Mouse (Mus musculus): Measurements from ENCODE around the gene Polr2f.

DNA sequence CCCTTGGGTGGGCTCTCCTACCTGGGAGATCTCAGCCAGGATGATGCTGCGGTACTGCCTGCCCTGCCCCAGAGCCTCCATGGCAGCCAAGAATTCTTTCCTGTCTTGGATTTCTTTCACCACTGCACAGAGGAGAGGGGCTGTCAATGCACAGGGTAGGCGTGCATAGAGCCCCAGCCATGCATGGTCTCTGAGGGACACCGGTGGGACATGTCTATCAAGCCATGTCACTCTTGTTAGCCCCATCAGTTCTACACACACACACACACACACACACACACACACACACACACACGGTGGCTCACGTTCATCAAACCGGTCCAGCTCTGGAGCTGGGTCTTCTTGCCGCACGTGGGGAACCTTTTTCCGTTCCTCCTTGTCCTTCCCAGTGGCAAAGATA is 5.5 kb upstream of the Polr2f start:
- TF ChIP-seq CTCF (IDR thresholded peaks at IDR 0.05; ENCODE audit: extremely low read depth, insufficient read length, insufficient replicate concordance, low read depth, low read length): no peak
- TF ChIP-seq POLR2A (IDR thresholded peaks at IDR 0.05; ENCODE audit: low read depth, low read length): no peak
